Mouse (Mus musculus): Measurements from ENCODE around the gene Hsd11b1. TPM values are rescaled to one million over a fixed set of nuclear protein-coding genes. Genes with fewer than 3 reads are reported as not detected.

The Hsd11b1 gene
- polyA plus RNA-seq, 1 experiment from 2014 or later, result 1.1 TPM

DNA sequence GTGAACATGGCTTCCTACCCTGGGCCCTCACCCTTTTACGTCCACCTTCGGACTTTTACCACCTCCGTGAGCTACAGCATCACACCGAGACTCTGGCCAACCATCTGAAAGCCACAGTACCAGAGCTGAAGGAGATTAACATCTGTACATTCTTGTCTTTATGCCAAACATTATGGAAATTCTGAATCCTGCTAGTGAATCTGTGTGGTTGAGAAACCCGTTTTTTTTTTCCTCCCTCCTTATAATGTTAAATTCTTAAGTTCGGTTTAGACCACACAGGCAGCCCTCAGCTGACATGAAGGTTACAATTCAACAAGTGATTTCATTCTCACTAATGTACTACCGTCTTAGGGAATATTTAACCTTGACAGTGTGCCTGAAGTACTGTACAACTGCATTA, 28.9 kb downstream of the Hsd11b1 start:
- no peak for ATAC-seq
- Histone ChIP-seq H3K4me1 (replicated peaks; ENCODE audit: control insufficient read depth, insufficient read depth, low read length) (no peaks in the 10 kb centered on the region), H3K4me2 (ENCODE audit: low read length) (no peak overlapping the region), H3K27me3 (replicated peaks; ENCODE audit: control insufficient read depth, insufficient read depth, low read length) (no peaks in the 10 kb centered on the region), H3K9ac (replicated peaks; ENCODE audit: low read depth, low read length) (no peak overlapping the region), H3K9me3 (ENCODE audit: control insufficient read depth, low read length) (no peaks in the 10 kb centered on the region), H3K36me3 (ENCODE audit: control insufficient read depth, insufficient read depth) (no peaks in the 10 kb centered on the region), H3K4me3 (replicated peaks; ENCODE audit: low read length) (no peak overlapping the region), H3K27ac (ENCODE audit: low read length) (no peak overlapping the region)
- 91% methylated on average over 7 of the region's 7 CpGs for WGBS

DNA sequence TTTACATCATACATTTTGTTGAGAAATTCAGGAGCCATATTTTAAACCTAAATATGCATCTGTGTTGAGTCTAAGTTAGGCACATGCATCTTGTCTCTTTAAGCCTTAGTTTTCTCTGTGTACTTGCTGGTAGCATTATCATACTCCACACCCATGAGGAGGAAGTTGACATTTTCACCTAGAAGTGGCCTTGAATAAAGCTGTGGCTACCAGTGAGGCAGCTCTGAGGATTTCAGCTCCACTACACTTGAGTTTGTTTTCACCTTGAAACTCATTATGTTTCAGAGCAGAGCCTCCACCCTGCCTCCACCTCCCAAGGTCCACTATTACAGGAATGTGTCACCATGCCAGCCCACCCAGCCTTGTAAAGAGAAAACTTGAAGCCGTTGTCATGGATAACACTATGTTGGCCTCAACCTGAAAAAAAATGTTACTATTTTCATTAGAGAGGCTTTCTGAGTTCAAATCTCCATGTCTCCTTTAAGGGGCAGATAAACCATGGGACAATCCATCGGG, 29.7 kb downstream of the Hsd11b1 start:
- H3K36me3 ChIP-seq (ENCODE audit: control insufficient read depth, insufficient read depth), result no peaks in the 10 kb centered on the region
- 95% methylated on average over 2 of the region's 2 CpGs for WGBS

DNA sequence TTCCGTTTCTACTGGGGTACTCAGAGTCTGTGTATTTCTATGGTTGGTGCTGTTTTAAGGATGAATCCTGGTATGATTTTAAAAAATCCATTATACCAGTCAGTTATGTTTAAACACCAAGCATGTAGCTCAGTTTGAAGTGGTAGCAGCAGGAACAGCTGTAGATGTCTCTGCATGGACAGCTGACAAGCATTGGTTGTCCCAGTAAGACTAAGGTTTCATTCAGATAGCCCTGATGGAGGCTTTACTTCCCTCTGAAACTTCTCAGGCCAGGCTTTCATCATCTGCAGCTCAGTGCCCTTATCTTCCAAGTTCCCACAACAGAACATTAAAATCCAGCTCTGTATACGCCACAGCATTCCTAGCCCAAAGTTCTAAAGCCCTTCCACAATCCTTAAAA, 31.1 kb downstream of the Hsd11b1 start:
- Histone ChIP-seq H3K9me3 (ENCODE audit: control insufficient read depth, low read length) (no peaks in the 10 kb centered on the region), H3K9ac (replicated peaks; ENCODE audit: low read depth, low read length) (no peak overlapping the region), H3K36me3 (ENCODE audit: control insufficient read depth, insufficient read depth) (no peaks in the 10 kb centered on the region), H3K4me1 (replicated peaks; ENCODE audit: control insufficient read depth, insufficient read depth, low read length) (no peaks in the 10 kb centered on the region), H3K4me2 (ENCODE audit: low read length) (no peak overlapping the region), H3K27me3 (replicated peaks; ENCODE audit: control insufficient read depth, insufficient read depth, low read length) (no peaks in the 10 kb centered on the region), H3K4me3 (replicated peaks; ENCODE audit: low read length) (no peak overlapping the region), H3K27ac (ENCODE audit: low read length) (no peak overlapping the region)
- 88% methylated on average over 2 of the region's 2 CpGs for WGBS
- ATAC-seq, result no peak

More for the DNA sequence above, 29.7 kb downstream of the Hsd11b1 start:
- no peak overlapping the region for H3K9ac ChIP-seq (replicated peaks; ENCODE audit: low read depth, low read length)
- H3K27me3 ChIP-seq (replicated peaks; ENCODE audit: control insufficient read depth, insufficient read depth, low read length), result no peaks in the 10 kb centered on the region
- no peak for ATAC-seq
- no peak overlapping the region for H3K4me3 ChIP-seq (replicated peaks; ENCODE audit: low read length)
- H3K27ac ChIP-seq (ENCODE audit: low read length), result no peak overlapping the region
- no peaks in the 10 kb centered on the region for H3K9me3 ChIP-seq (ENCODE audit: control insufficient read depth, low read length)
- no peaks in the 10 kb centered on the region for H3K4me1 ChIP-seq (replicated peaks; ENCODE audit: control insufficient read depth, insufficient read depth, low read length)
- no peak overlapping the region for H3K4me2 ChIP-seq (ENCODE audit: low read length)

DNA sequence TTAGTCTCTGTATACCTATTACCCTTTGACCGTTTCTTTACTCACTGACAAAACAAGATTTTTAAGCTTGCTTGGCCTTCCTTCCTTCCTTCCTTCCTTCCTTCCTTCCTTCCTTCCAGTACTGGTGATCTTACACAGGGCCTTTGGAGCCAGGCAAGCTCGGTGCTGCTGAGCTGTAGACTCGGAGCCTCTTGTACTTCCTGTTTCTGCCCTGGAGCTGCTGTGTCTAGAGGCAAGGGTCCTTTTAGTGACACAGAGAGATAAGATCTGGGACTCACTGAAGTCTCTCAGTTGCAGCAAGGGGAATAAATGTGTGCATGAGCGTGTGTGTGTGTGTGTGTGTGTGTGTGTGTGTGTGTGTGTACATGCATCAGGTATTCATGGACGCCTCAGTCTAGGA, 32.9 kb downstream of the Hsd11b1 start:
- Histone ChIP-seq H3K27ac (ENCODE audit: low read length) (no peak overlapping the region), H3K36me3 (ENCODE audit: control insufficient read depth, insufficient read depth) (no peaks in the 10 kb centered on the region), H3K9ac (replicated peaks; ENCODE audit: low read depth, low read length) (no peak overlapping the region), H3K4me1 (replicated peaks; ENCODE audit: control insufficient read depth, insufficient read depth, low read length) (no peaks in the 10 kb centered on the region), H3K4me2 (ENCODE audit: low read length) (no peak overlapping the region), H3K9me3 (ENCODE audit: control insufficient read depth, low read length) (no peaks in the 10 kb centered on the region), H3K27me3 (replicated peaks; ENCODE audit: control insufficient read depth, insufficient read depth, low read length) (no peaks in the 10 kb centered on the region), H3K4me3 (replicated peaks; ENCODE audit: low read length) (no peak overlapping the region)
- 74% methylated on average over 5 of the region's 5 CpGs for WGBS
- no peak for ATAC-seq

DNA sequence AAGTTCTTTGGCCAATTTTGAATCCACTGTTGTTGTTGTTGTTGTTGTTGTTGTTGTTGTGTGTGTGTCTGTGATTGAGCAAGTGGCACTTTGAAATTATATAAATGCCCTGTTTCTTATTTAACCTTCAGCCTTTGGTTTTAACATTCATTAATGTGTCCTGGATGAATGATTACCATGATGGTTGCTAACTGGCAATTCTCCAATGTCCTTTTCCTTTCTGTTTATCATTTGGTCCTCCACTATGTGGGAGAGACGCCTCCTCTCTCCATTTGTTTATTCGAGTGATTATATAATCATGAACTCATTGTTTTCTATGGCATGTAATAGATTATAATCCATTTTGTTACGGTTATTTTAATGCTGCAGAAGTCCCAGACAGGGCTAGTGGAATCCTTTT, 33.3 kb downstream of the Hsd11b1 start:
- no peak overlapping the region for H3K27ac ChIP-seq (ENCODE audit: low read length)
- no peak overlapping the region for H3K4me2 ChIP-seq (ENCODE audit: low read length)
- H3K4me3 ChIP-seq (replicated peaks; ENCODE audit: low read length), result no peak overlapping the region
- no peaks in the 10 kb centered on the region for H3K9me3 ChIP-seq (ENCODE audit: control insufficient read depth, low read length)
- H3K27me3 ChIP-seq (replicated peaks; ENCODE audit: control insufficient read depth, insufficient read depth, low read length), result no peaks in the 10 kb centered on the region
- H3K9ac ChIP-seq (replicated peaks; ENCODE audit: low read depth, low read length), result no peak overlapping the region
- WGBS, result 84% methylated on average over 3 of the region's 3 CpGs
- H3K36me3 ChIP-seq (ENCODE audit: control insufficient read depth, insufficient read depth), result no peaks in the 10 kb centered on the region
- ATAC-seq, result no peak
- H3K4me1 ChIP-seq (replicated peaks; ENCODE audit: control insufficient read depth, insufficient read depth, low read length), result no peaks in the 10 kb centered on the region

DNA sequence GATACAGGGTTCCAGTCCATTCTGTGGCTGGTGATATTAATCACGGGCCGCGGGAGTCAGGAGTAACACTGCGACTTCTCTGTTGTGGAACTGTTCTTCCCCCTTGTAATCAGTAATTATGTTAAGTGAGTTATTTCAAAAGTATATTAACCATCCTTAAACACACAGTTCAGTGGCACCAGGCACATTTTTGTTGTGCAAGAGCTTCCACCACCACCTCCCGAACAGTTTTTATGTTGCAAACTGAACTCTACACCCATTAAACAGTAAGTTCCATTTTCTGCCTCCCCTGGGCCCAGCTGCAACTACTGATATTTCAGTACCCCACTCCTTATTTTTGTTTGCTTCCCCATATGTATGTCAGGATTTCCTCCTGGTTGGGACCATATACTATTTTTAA, 34.3 kb downstream of the Hsd11b1 start:
- Histone ChIP-seq H3K9me3 (ENCODE audit: control insufficient read depth, low read length) (no peaks in the 10 kb centered on the region), H3K4me1 (replicated peaks; ENCODE audit: control insufficient read depth, insufficient read depth, low read length) (no peaks in the 10 kb centered on the region), H3K27me3 (replicated peaks; ENCODE audit: control insufficient read depth, insufficient read depth, low read length) (no peaks in the 10 kb centered on the region), H3K27ac (ENCODE audit: low read length) (no peak overlapping the region), H3K4me3 (replicated peaks; ENCODE audit: low read length) (no peak overlapping the region), H3K9ac (replicated peaks; ENCODE audit: low read depth, low read length) (no peak overlapping the region), H3K36me3 (ENCODE audit: control insufficient read depth, insufficient read depth) (no peaks in the 10 kb centered on the region), H3K4me2 (ENCODE audit: low read length) (no peak overlapping the region)
- 92% methylated on average over 5 of the region's 5 CpGs for WGBS
- no peak for ATAC-seq

DNA sequence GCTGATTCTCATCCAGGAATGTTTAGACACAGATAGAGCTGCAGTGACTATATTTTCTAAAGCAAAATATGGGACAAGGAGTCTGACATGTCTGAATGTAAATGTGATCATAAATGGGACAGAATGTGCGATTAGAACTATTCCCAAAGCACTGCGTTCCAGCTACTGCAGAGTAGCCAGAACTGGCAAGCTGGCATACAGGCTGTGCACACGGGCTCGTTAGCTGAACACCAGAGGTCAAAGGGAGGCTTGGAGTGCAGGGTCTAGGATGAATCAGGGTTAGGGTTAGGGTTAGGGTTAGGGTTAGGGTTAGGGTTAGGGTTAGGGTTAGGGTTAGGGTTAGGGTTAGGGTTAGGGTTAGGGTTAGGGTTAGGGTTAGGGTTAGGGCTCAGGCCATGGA, 36.3 kb downstream of the Hsd11b1 start:
- Histone ChIP-seq H3K36me3 (ENCODE audit: control insufficient read depth, insufficient read depth) (no peaks in the 10 kb centered on the region), H3K4me1 (replicated peaks; ENCODE audit: control insufficient read depth, insufficient read depth, low read length) (no peaks in the 10 kb centered on the region), H3K4me3 (replicated peaks; ENCODE audit: low read length) (no peak overlapping the region), H3K27ac (ENCODE audit: low read length) (no peak overlapping the region), H3K27me3 (replicated peaks; ENCODE audit: control insufficient read depth, insufficient read depth, low read length) (no peaks in the 10 kb centered on the region), H3K9me3 (ENCODE audit: control insufficient read depth, low read length) (no peaks in the 10 kb centered on the region), H3K9ac (replicated peaks; ENCODE audit: low read depth, low read length) (no peak overlapping the region), H3K4me2 (ENCODE audit: low read length) (no peak overlapping the region)
- 62% methylated on average over 4 of the region's 4 CpGs for WGBS
- ATAC-seq, result no peak

DNA sequence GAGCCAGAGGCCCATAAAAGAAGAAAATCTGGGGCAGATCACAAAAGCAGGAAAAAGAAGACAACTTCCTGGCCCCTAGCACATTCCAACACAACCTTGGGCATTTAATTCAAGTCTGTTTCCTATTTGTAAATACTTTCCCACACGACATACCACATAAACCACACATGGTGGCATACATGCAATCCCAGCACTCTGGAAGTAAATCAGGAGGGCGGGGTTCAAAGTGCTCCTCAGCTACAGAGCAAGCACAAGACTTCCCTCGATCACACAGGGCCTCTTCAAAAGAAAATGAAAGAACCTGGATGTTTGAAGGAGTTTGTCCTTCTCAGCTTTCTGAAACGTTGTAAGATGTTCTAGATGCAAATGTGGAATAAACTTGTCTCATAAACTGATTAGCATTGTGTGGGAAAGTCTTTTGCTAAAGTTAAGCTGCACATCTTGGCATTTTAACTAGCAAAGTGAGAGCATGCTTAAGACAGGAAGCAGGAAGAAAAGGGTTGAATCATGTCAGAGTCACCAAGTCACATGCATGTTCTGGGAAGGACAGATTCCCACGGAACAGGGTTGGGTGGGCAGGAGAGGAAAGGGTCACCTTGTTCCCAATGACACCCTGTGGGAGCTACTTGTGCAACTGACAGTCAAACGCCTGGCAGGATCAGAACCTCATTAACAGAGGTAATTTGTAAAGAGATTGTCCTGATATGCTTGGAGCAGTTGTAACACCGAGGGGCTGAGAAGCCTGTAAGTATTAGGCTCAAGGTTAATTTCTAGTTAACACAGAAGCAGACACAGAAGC, 37.0 kb downstream of the Hsd11b1 start:
- Histone ChIP-seq H3K4me3 (replicated peaks; ENCODE audit: low read length) (no peak overlapping the region), H3K27ac (ENCODE audit: low read length) (no peak overlapping the region), H3K27me3 (replicated peaks; ENCODE audit: control insufficient read depth, insufficient read depth, low read length) (no peaks in the 10 kb centered on the region), H3K4me2 (ENCODE audit: low read length) (no peak overlapping the region), H3K9me3 (ENCODE audit: control insufficient read depth, low read length) (no peaks in the 10 kb centered on the region), H3K9ac (replicated peaks; ENCODE audit: low read depth, low read length) (no peak overlapping the region), H3K4me1 (replicated peaks; ENCODE audit: control insufficient read depth, insufficient read depth, low read length) (no peaks in the 10 kb centered on the region), H3K36me3 (ENCODE audit: control insufficient read depth, insufficient read depth) (no peaks in the 10 kb centered on the region)
- 43% methylated on average over 7 of the region's 7 CpGs for WGBS
- no peak for ATAC-seq

DNA sequence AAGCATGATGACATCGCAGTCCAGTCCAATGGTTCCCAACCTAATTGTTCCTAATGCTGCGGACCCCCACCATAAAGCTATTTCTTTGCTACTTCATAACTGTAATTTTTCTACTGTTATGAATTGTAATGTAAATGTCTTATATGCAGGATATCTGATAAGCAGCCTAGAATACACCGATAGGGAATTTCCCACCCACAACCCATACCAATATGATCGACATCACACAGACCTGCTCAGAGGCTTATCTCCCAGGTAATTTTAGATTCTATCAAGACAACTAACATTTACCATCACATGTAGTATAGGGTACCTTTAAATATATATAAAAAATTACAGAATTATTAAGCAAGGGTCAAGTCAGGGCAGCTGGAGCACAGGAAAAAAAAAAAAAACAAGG, 37.8 kb downstream of the Hsd11b1 start:
- no peaks in the 10 kb centered on the region for H3K9me3 ChIP-seq (ENCODE audit: control insufficient read depth, low read length)
- no peaks in the 10 kb centered on the region for H3K4me1 ChIP-seq (replicated peaks; ENCODE audit: control insufficient read depth, insufficient read depth, low read length)
- no peak overlapping the region for H3K9ac ChIP-seq (replicated peaks; ENCODE audit: low read depth, low read length)
- no peak overlapping the region for H3K27ac ChIP-seq (ENCODE audit: low read length)
- H3K27me3 ChIP-seq (replicated peaks; ENCODE audit: control insufficient read depth, insufficient read depth, low read length), result no peaks in the 10 kb centered on the region
- no peak overlapping the region for H3K4me3 ChIP-seq (replicated peaks; ENCODE audit: low read length)
- H3K4me2 ChIP-seq (ENCODE audit: low read length), result no peak overlapping the region
- no peak for ATAC-seq
- H3K36me3 ChIP-seq (ENCODE audit: control insufficient read depth, insufficient read depth), result no peaks in the 10 kb centered on the region
- 94% methylated on average over 4 of the region's 4 CpGs for WGBS
